Comparison of ENCODE assay signal across 8 mouse cellular contexts in genomic region chr6:148248625-148249024, GRCm38 (mm10). TPM values are rescaled to one million over a fixed set of nuclear protein-coding genes. Genes with fewer than 3 reads are reported as not detected.
A peak's percentile ranks its signal among the peaks of the same experiment; 100 is the strongest.
DNase-seq lines count a peak whose midpoint lies in the region; ATAC-seq lines count a peak whose summit lies in the region.

No protein-coding gene starts in this region.

- DNase-seq in adrenal gland, adult 18-20 months (ENCODE audit: low spot score in 2 of 2) = peak; percentile 44 to 46
- DNase-seq in adrenal gland, adult 8-10 months = no peak
- peak; percentile 56 for DNase-seq in limb, embryonic 11.5 days (ENCODE audit: low spot score)
- no peak for DNase-seq in limb, embryonic 10.5 days (ENCODE audit: low spot score)
- peak; percentile 45 for DNase-seq in R1 (ENCODE audit: low read depth, low spot score)
- DNase-seq in layer of hippocampus, postnatal 10 days (ENCODE audit: low spot score in 2 of 2) = peak; percentile 58 to 71
- peak; percentile 71 for DNase-seq in retina, postnatal 1 day

- no peaks in the 10 kb centered on the region for H3K4me1 ChIP-seq in limb, embryonic 11.5 days (ENCODE audit: control insufficient read depth, insufficient read depth, low read length)
- peaks cover 16% of the 10 kb centered on the region for H3K4me1 ChIP-seq in limb, embryonic 10.5 days
- H3K4me1 ChIP-seq in forebrain, embryonic 16.5 days (replicated peaks; ENCODE audit: control insufficient read depth, insufficient read depth, low read length) = no peaks in the 10 kb centered on the region

- 65% methylated on average over 2 of the region's 2 CpGs for WGBS in limb, embryonic 11.5 days
- WGBS in limb, embryonic 10.5 days = 71% methylated on average over 2 of the region's 2 CpGs
- WGBS in forebrain, embryonic 16.5 days = 36% methylated on average over 2 of the region's 2 CpGs

- no peak overlapping the region for H3K27ac ChIP-seq in limb, embryonic 11.5 days (replicated peaks; ENCODE audit: low read depth, low read length)
- no peak overlapping the region for H3K27ac ChIP-seq in limb, embryonic 10.5 days
- H3K27ac ChIP-seq in forebrain, embryonic 16.5 days (ENCODE audit: low read length) = no peak overlapping the region

- H3K9ac ChIP-seq in limb, embryonic 11.5 days (ENCODE audit: low read length) = no peak overlapping the region
- no peak overlapping the region for H3K9ac ChIP-seq in forebrain, embryonic 16.5 days (replicated peaks; ENCODE audit: low read depth, low read length)

- H3K4me3 ChIP-seq in limb, embryonic 11.5 days (ENCODE audit: low read depth, low read length) = no peak overlapping the region
- no peak overlapping the region for H3K4me3 ChIP-seq in limb, embryonic 10.5 days
- H3K4me3 ChIP-seq in forebrain, embryonic 16.5 days (replicated peaks; ENCODE audit: low read length) = no peak overlapping the region

- no peak overlapping the region for H3K4me2 ChIP-seq in limb, embryonic 11.5 days (ENCODE audit: low read depth, severe bottlenecking)
- no peak overlapping the region for H3K4me2 ChIP-seq in forebrain, embryonic 16.5 days (ENCODE audit: low read length)

- no peaks in the 10 kb centered on the region for H3K27me3 ChIP-seq in limb, embryonic 11.5 days (ENCODE audit: control insufficient read depth, insufficient read depth, low read length)
- no peaks in the 10 kb centered on the region for H3K27me3 ChIP-seq in limb, embryonic 10.5 days (ENCODE audit: low read depth, poor library complexity, severe bottlenecking)
- no peaks in the 10 kb centered on the region for H3K27me3 ChIP-seq in forebrain, embryonic 16.5 days (replicated peaks; ENCODE audit: control insufficient read depth, insufficient read depth, low read length)

- ATAC-seq in limb, embryonic 11.5 days (ENCODE audit: insufficient number of reproducible peaks, low FRiP score, low TSS enrichment, low read depth) = no peak
- ATAC-seq in forebrain, embryonic 16.5 days = 0 out of 2 replicates have a peak, but pooled peaks have one; percentile 58

- no peaks in the 10 kb centered on the region for H3K36me3 ChIP-seq in limb, embryonic 11.5 days (ENCODE audit: control insufficient read depth, insufficient read depth, low read length)
- H3K36me3 ChIP-seq in limb, embryonic 10.5 days = no peaks in the 10 kb centered on the region
- H3K36me3 ChIP-seq in forebrain, embryonic 16.5 days (ENCODE audit: control insufficient read depth, insufficient read depth) = 0 out of 2 replicates have a peak, but pooled peaks cover 3% of the 10 kb centered on the region

- H3K9me3 ChIP-seq in limb, embryonic 11.5 days (ENCODE audit: control insufficient read depth, low read length) = no peaks in the 10 kb centered on the region
- H3K9me3 ChIP-seq in limb, embryonic 10.5 days (replicated peaks) = no peaks in the 10 kb centered on the region
- H3K9me3 ChIP-seq in forebrain, embryonic 16.5 days (ENCODE audit: control insufficient read depth, low read length) = no peaks in the 10 kb centered on the region

RNA-seq across cellular contexts. Expression of gene Ergic2, which starts 36.5 kb away (rescaled TPM):
- total RNA-seq in adrenal gland, adult 18-20 months (2021) = 10 to 100 TPM; 74.6 to 81.7 TPM
- total RNA-seq in adrenal gland, adult 8-10 months (2022) = 10 to 100 TPM; 64.8 to 79.5 (median 78.5) TPM
- polyA plus RNA-seq in limb, embryonic 11.5 days (2014; fragmentation: Nextera tagmentation; extraction: Ambion mirVana) = 194 and 205 TPM in 2 replicates
- polyA plus RNA-seq in limb, embryonic 10.5 days (2016; fragmentation: Nextera tagmentation; extraction: Ambion mirVana) = 164 and 191 TPM in 2 replicates
- 195 and 213 TPM in 2 replicates for polyA plus RNA-seq in forebrain, embryonic 16.5 days (2015; fragmentation: Nextera tagmentation; extraction: Ambion mirVana)
- 10 to 100 TPM; 75.9 to 78.7 TPM for total RNA-seq in layer of hippocampus, postnatal 10 days (2021)

Comparison
In these comparisons a context has a peak if more than half of its experiments do, and no peak if none do; other contexts are left out.
1. DNase-seq: peak in adrenal gland, adult 18-20 months (2 of 2), limb, embryonic 11.5 days (single experiment), R1 (single experiment), layer of hippocampus, postnatal 10 days (2 of 2) and retina, postnatal 1 day (single experiment); none in adrenal gland, adult 8-10 months (single experiment) and limb, embryonic 10.5 days (single experiment).